Mouse (Mus musculus) megakaryocyte progenitor cell, adult 5-6 weeks (primary cell): ENCODE data around the gene Tnrc6b. TPM values are rescaled to one million over a fixed set of nuclear protein-coding genes. Genes with fewer than 3 reads are reported as not detected.
A peak's percentile ranks its signal among the peaks of the same experiment; 100 is the strongest.

Experiments
- ATAC-seq: replicated peaks from 2 replicates; pipeline ENCODE4 v1.8.0; 2016; ENCODE audit warnings: mild to moderate bottlenecking, moderate TSS enrichment, inconsistent platforms; ENCODE audit not compliant: poor library complexity
- total RNA-seq, 2 experiments: library from RNA; stranded (forward) in 1 of 2; stranded (reverse) in 1 of 2; fragments of 157-497, 149-512 nt in 1 of 2; fragments of 200-1000 nt in 1 of 2; gene quantifications; 2 replicates each; pipeline versions ENCODE4 v1.2.3 to v1.2.4; 2015 to 2017

The Tnrc6b gene
- total RNA-seq (2015) (41.8 and 46.5 TPM in 2 replicates), total RNA-seq (2017) (46.6 and 59.3 TPM in 2 replicates)

GRCm38 (mm10) chr15:80710608-80711363 is at the start of gene Tnrc6b:
Tnrc6b (plus strand) TSS chr15:80711313.
- ATAC-seq, result peak; percentile 88

- no peak for ATAC-seq
Observed at GRCm38 (mm10) chr15:80664444-80664843, 46.7 kb upstream of the Tnrc6b start.

- peak; percentile 85 for ATAC-seq
Observed at GRCm38 (mm10) chr15:80671295-80672252, 39.5 kb upstream of the Tnrc6b start, which contains the start of gene Fam83f. Fam83f (plus strand) TSS chr15:80671847.

- ATAC-seq, result no peak
Observed at GRCm38 (mm10) chr15:80672810-80673209, 38.3 kb upstream of the Tnrc6b start.

GRCm38 (mm10) chr15:80673337-80674095 is 37.6 kb upstream of the Tnrc6b start:
- ATAC-seq, result peak; percentile 66

GRCm38 (mm10) chr15:80674700-80675099 is 36.4 kb upstream of the Tnrc6b start:
- ATAC-seq, result no peak

GRCm38 (mm10) chr15:80679515-80680215 is 31.4 kb upstream of the Tnrc6b start:
- no peak for ATAC-seq

- no peak for ATAC-seq
Observed at GRCm38 (mm10) chr15:80680347-80681030, 30.6 kb upstream of the Tnrc6b start.

GRCm38 (mm10) chr15:80681466-80681881 is 29.6 kb upstream of the Tnrc6b start:
- peak; percentile 42; the same call in 1 of the 2 replicates for ATAC-seq

- ATAC-seq, result no peak
Observed at GRCm38 (mm10) chr15:80682343-80682742, 28.8 kb upstream of the Tnrc6b start.

GRCm38 (mm10) chr15:80683151-80683550 is 28.0 kb upstream of the Tnrc6b start:
- no peak for ATAC-seq

- no peak for ATAC-seq
Observed at GRCm38 (mm10) chr15:80683990-80684389, 27.1 kb upstream of the Tnrc6b start.

GRCm38 (mm10) chr15:80684786-80685602 is 26.1 kb upstream of the Tnrc6b start:
- no peak for ATAC-seq

GRCm38 (mm10) chr15:80685603-80685895 is 25.6 kb upstream of the Tnrc6b start:
- ATAC-seq, result no peak

- peak; percentile 23 for ATAC-seq
Observed at GRCm38 (mm10) chr15:80688536-80688935, 22.6 kb upstream of the Tnrc6b start.

- no peak for ATAC-seq
Observed at GRCm38 (mm10) chr15:80693492-80693891, 17.6 kb upstream of the Tnrc6b start.

- peak; percentile 72 for ATAC-seq
Observed at GRCm38 (mm10) chr15:80694125-80694910, 16.8 kb upstream of the Tnrc6b start.

- ATAC-seq, result peak; percentile 65
Observed at GRCm38 (mm10) chr15:80697564-80697963, 13.5 kb upstream of the Tnrc6b start.
